Mouse (Mus musculus): ENCODE measurements at regions not wholly inside any gene's neighbourhood (a gene's known extent, or its start where the extent isn't known, plus 50 kb on each side); places are given as distances from the start of the nearest gene placed in this dataset.

GRCm38 (mm10) chr9:61689516-61689915, 224.8 kb downstream of the Rplp1 start:
- Histone ChIP-seq H3K27ac (ENCODE audit: insufficient read depth, low read length) (no peak overlapping the region), H3K27me3 (ENCODE audit: control insufficient read depth, insufficient read depth, low read length, poor library complexity, severe bottlenecking) (no peaks in the 10 kb centered on the region), H3K9me3 (replicated peaks; ENCODE audit: control insufficient read depth, insufficient read depth, low read length, poor library complexity, severe bottlenecking) (no peaks in the 10 kb centered on the region), H3K9ac (ENCODE audit: low read depth, poor library complexity, severe bottlenecking) (no peak overlapping the region), H3K36me3 (ENCODE audit: control insufficient read depth, insufficient read depth, low read length, poor library complexity, severe bottlenecking) (no peaks in the 10 kb centered on the region), H3K4me3 (ENCODE audit: low read depth, low read length) (no peak overlapping the region), H3K4me1 (ENCODE audit: control insufficient read depth, insufficient read depth, low read length) (no peaks in the 10 kb centered on the region)
- TF ChIP-seq CTCF (IDR thresholded peaks at IDR 0.05; ENCODE audit: low read depth, low read length) (no peak), POLR2A (IDR thresholded peaks at IDR 0.05; ENCODE audit: insufficient read depth, low read length) (no peak), EP300 (IDR thresholded peaks at IDR 0.05; ENCODE audit: insufficient read depth, low read depth, low read length) (no peak)

GRCm38 (mm10) chr9:61683557-61683956, 230.8 kb downstream of the Rplp1 start:
- Histone ChIP-seq H3K9ac (ENCODE audit: low read depth, poor library complexity, severe bottlenecking) (no peak overlapping the region), H3K27me3 (ENCODE audit: control insufficient read depth, insufficient read depth, low read length, poor library complexity, severe bottlenecking) (no peaks in the 10 kb centered on the region), H3K4me1 (ENCODE audit: control insufficient read depth, insufficient read depth, low read length) (no peaks in the 10 kb centered on the region), H3K36me3 (ENCODE audit: control insufficient read depth, insufficient read depth, low read length, poor library complexity, severe bottlenecking) (no peaks in the 10 kb centered on the region), H3K27ac (ENCODE audit: insufficient read depth, low read length) (no peak overlapping the region), H3K9me3 (replicated peaks; ENCODE audit: control insufficient read depth, insufficient read depth, low read length, poor library complexity, severe bottlenecking) (no peaks in the 10 kb centered on the region), H3K4me3 (ENCODE audit: low read depth, low read length) (no peak overlapping the region)
- TF ChIP-seq CTCF (IDR thresholded peaks at IDR 0.05; ENCODE audit: low read depth, low read length): no peak
- no peak for TF ChIP-seq POLR2A (IDR thresholded peaks at IDR 0.05; ENCODE audit: insufficient read depth, low read length)
- no peak for TF ChIP-seq EP300 (IDR thresholded peaks at IDR 0.05; ENCODE audit: insufficient read depth, low read depth, low read length)

GRCm38 (mm10) chr9:61682744-61683259, 231.5 kb downstream of the Rplp1 start:
- Histone ChIP-seq H3K4me1 (ENCODE audit: control insufficient read depth, insufficient read depth, low read length) (no peaks in the 10 kb centered on the region), H3K27me3 (ENCODE audit: control insufficient read depth, insufficient read depth, low read length, poor library complexity, severe bottlenecking) (no peaks in the 10 kb centered on the region), H3K9me3 (replicated peaks; ENCODE audit: control insufficient read depth, insufficient read depth, low read length, poor library complexity, severe bottlenecking) (no peaks in the 10 kb centered on the region), H3K36me3 (ENCODE audit: control insufficient read depth, insufficient read depth, low read length, poor library complexity, severe bottlenecking) (no peaks in the 10 kb centered on the region), H3K27ac (ENCODE audit: insufficient read depth, low read length) (no peak overlapping the region), H3K4me3 (ENCODE audit: low read depth, low read length) (no peak overlapping the region), H3K9ac (ENCODE audit: low read depth, poor library complexity, severe bottlenecking) (no peak overlapping the region)
- TF ChIP-seq EP300 (IDR thresholded peaks at IDR 0.05; ENCODE audit: insufficient read depth, low read depth, low read length) (no peak), CTCF (IDR thresholded peaks at IDR 0.05; ENCODE audit: low read depth, low read length) (no peak), POLR2A (IDR thresholded peaks at IDR 0.05; ENCODE audit: insufficient read depth, low read length) (no peak)

- Histone ChIP-seq H3K4me1 (ENCODE audit: control insufficient read depth, insufficient read depth, low read length) (no peaks in the 10 kb centered on the region), H3K4me3 (ENCODE audit: low read depth, low read length) (no peak overlapping the region), H3K36me3 (ENCODE audit: control insufficient read depth, insufficient read depth, low read length, poor library complexity, severe bottlenecking) (no peaks in the 10 kb centered on the region), H3K9me3 (replicated peaks; ENCODE audit: control insufficient read depth, insufficient read depth, low read length, poor library complexity, severe bottlenecking) (no peaks in the 10 kb centered on the region), H3K27me3 (ENCODE audit: control insufficient read depth, insufficient read depth, low read length, poor library complexity, severe bottlenecking) (no peaks in the 10 kb centered on the region), H3K27ac (ENCODE audit: insufficient read depth, low read length) (no peak overlapping the region), H3K9ac (ENCODE audit: low read depth, poor library complexity, severe bottlenecking) (no peak overlapping the region)
- TF ChIP-seq EP300 (IDR thresholded peaks at IDR 0.05; ENCODE audit: insufficient read depth, low read depth, low read length): no peak
- no peak for TF ChIP-seq POLR2A (IDR thresholded peaks at IDR 0.05; ENCODE audit: insufficient read depth, low read length)
- TF ChIP-seq CTCF (IDR thresholded peaks at IDR 0.05; ENCODE audit: low read depth, low read length): no peak
These were observed 232.0 kb downstream of the Rplp1 start for GRCm38 (mm10) chr9:61682316-61682715.

GRCm38 (mm10) chr9:61681406-61681805, 232.9 kb downstream of the Rplp1 start:
- Histone ChIP-seq H3K36me3 (ENCODE audit: control insufficient read depth, insufficient read depth, low read length, poor library complexity, severe bottlenecking) (no peaks in the 10 kb centered on the region), H3K27me3 (ENCODE audit: control insufficient read depth, insufficient read depth, low read length, poor library complexity, severe bottlenecking) (no peaks in the 10 kb centered on the region), H3K4me3 (ENCODE audit: low read depth, low read length) (no peak overlapping the region), H3K27ac (ENCODE audit: insufficient read depth, low read length) (no peak overlapping the region), H3K9me3 (replicated peaks; ENCODE audit: control insufficient read depth, insufficient read depth, low read length, poor library complexity, severe bottlenecking) (no peaks in the 10 kb centered on the region), H3K9ac (ENCODE audit: low read depth, poor library complexity, severe bottlenecking) (no peak overlapping the region), H3K4me1 (ENCODE audit: control insufficient read depth, insufficient read depth, low read length) (no peaks in the 10 kb centered on the region)
- no peak for TF ChIP-seq CTCF (IDR thresholded peaks at IDR 0.05; ENCODE audit: low read depth, low read length)
- no peak for TF ChIP-seq POLR2A (IDR thresholded peaks at IDR 0.05; ENCODE audit: insufficient read depth, low read length)
- TF ChIP-seq EP300 (IDR thresholded peaks at IDR 0.05; ENCODE audit: insufficient read depth, low read depth, low read length): no peak

GRCm38 (mm10) chr9:61680911-61681311, 233.4 kb downstream of the Rplp1 start:
- Histone ChIP-seq H3K27ac (ENCODE audit: insufficient read depth, low read length) (no peak overlapping the region), H3K27me3 (ENCODE audit: control insufficient read depth, insufficient read depth, low read length, poor library complexity, severe bottlenecking) (no peaks in the 10 kb centered on the region), H3K4me3 (ENCODE audit: low read depth, low read length) (no peak overlapping the region), H3K36me3 (ENCODE audit: control insufficient read depth, insufficient read depth, low read length, poor library complexity, severe bottlenecking) (no peaks in the 10 kb centered on the region), H3K9ac (ENCODE audit: low read depth, poor library complexity, severe bottlenecking) (no peak overlapping the region), H3K4me1 (ENCODE audit: control insufficient read depth, insufficient read depth, low read length) (no peaks in the 10 kb centered on the region), H3K9me3 (replicated peaks; ENCODE audit: control insufficient read depth, insufficient read depth, low read length, poor library complexity, severe bottlenecking) (no peaks in the 10 kb centered on the region)
- TF ChIP-seq POLR2A (IDR thresholded peaks at IDR 0.05; ENCODE audit: insufficient read depth, low read length) (no peak), EP300 (IDR thresholded peaks at IDR 0.05; ENCODE audit: insufficient read depth, low read depth, low read length) (no peak), CTCF (IDR thresholded peaks at IDR 0.05; ENCODE audit: low read depth, low read length) (no peak)
